8 mouse cellular contexts compared by ENCODE assay signal in the genomic region with DNA sequence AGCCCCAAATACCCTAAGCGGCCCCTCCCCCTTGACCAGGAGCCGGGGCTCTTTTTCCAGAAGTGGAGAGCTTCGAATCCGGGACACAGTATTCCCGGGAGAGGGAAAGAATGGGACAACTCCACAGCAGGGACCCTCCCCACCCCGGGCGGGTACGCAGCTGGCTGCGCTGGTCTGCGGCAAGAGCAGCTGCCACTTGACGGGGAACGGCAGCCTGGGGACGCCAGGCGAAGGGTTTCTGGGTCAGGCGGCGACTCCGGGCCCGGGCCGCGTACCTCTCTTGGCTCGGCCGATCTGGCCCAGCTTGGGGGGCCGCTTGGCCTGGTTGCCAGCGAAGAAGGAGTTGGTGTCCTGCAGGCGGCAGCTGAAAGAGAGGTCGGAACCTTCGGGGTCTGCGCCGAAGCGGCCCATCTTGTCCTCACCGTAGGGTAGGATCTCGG. TPM values are rescaled to one million over a fixed set of nuclear protein-coding genes. Genes with fewer than 3 reads are reported as not detected.
DNase-seq lines count a peak whose midpoint lies in the region; ATAC-seq and TF ChIP-seq lines count a peak whose summit lies in the region.

No protein-coding gene starts in this region.

- no peak overlapping the region for H3K27ac ChIP-seq in kidney, adult 2 months (ENCODE audit: insufficient read depth, low read depth, low read length)
- no peak overlapping the region for H3K27ac ChIP-seq in embryonic facial prominence, embryonic 14.5 days (replicated peaks; ENCODE audit: low read depth, low read length)
- H3K27ac ChIP-seq in intestine, postnatal 0 days (ENCODE audit: low read depth, low read length): no peak overlapping the region
- peak overlapping the region; percentile 97 for H3K27ac ChIP-seq in neural tube, embryonic 14.5 days (ENCODE audit: low read depth, low read length)

- peak overlapping the region; percentile 48 for H3K4me3 ChIP-seq in kidney, adult 2 months (ENCODE audit: insufficient read depth, low read depth, low read length)
- H3K4me3 ChIP-seq in E14TG2a.4 (replicated peaks; ENCODE audit: low read length): peak overlapping the region; percentile 89
- H3K4me3 ChIP-seq in embryonic facial prominence, embryonic 14.5 days (ENCODE audit: low read depth, low read length): peak overlapping the region; percentile 74
- H3K4me3 ChIP-seq in intestine, postnatal 0 days (ENCODE audit: low read depth, low read length): peak overlapping the region; percentile 66
- peak overlapping the region; percentile 78 for H3K4me3 ChIP-seq in neural tube, embryonic 14.5 days (ENCODE audit: low read depth, low read length)

- no peak for DNase-seq in kidney, adult 2 months
- no peak for DNase-seq in kidney, adult 18-20 months
- peak; percentile 28 for DNase-seq in embryonic facial prominence, embryonic 14.5 days (ENCODE audit: low spot score)
- DNase-seq in embryo, embryonic 10.5 days (ENCODE audit: low spot score): no peak
- DNase-seq in kidney, adult 8-10 months: no peak

- peak overlapping the region; percentile 75 for H3K9ac ChIP-seq in embryonic facial prominence, embryonic 14.5 days (ENCODE audit: low read depth, low read length)
- peak overlapping the region; percentile 42; the same call in 1 of the 2 replicates for H3K9ac ChIP-seq in intestine, postnatal 0 days (ENCODE audit: low read depth, low read length)
- peak overlapping the region; percentile 78 for H3K9ac ChIP-seq in neural tube, embryonic 14.5 days (replicated peaks; ENCODE audit: low read depth, low read length)

- H3K36me3 ChIP-seq in kidney, adult 2 months (ENCODE audit: control insufficient read depth, insufficient read depth, low read length): no peaks in the 10 kb centered on the region
- H3K36me3 ChIP-seq in E14TG2a.4 (ENCODE audit: insufficient read depth, low read length): peaks cover 28% of the 10 kb centered on the region
- no peaks in the 10 kb centered on the region for H3K36me3 ChIP-seq in embryonic facial prominence, embryonic 14.5 days (ENCODE audit: control insufficient read depth, insufficient read depth, low read length)
- 0 out of 2 replicates have a peak, but pooled peaks cover 4% of the 10 kb centered on the region for H3K36me3 ChIP-seq in intestine, postnatal 0 days (ENCODE audit: control insufficient read depth, insufficient read depth)
- no peaks in the 10 kb centered on the region for H3K36me3 ChIP-seq in neural tube, embryonic 14.5 days (ENCODE audit: control insufficient read depth, insufficient read depth, low read length)

- TF ChIP-seq POLR2A in kidney, adult 2 months (IDR thresholded peaks at IDR 0.05; ENCODE audit: low read depth, low read length): no peak

- WGBS in kidney, adult 2 months: 1% methylated on average over 32 of the region's 32 CpGs
- under 1% methylated on average over 19 of the region's 32 CpGs for WGBS in embryonic facial prominence, embryonic 14.5 days
- under 1% methylated on average over 25 of the region's 32 CpGs for WGBS in intestine, postnatal 0 days
- WGBS in neural tube, embryonic 14.5 days: 1% methylated on average over 32 of the region's 32 CpGs

- TF ChIP-seq CTCF in kidney, adult 2 months (conservative IDR thresholded peaks at IDR 0.05; ENCODE audit: insufficient read depth, insufficient read length, low read depth, low read length): no peak
- no peak for TF ChIP-seq CTCF in E14TG2a.4 (conservative IDR thresholded peaks at IDR 0.05; ENCODE audit: low read length)
- TF ChIP-seq CTCF in intestine, postnatal 0 days (IDR thresholded peaks at IDR 0.05; ENCODE audit: low read depth): no peak

- H3K27me3 ChIP-seq in kidney, adult 2 months (replicated peaks; ENCODE audit: control insufficient read depth, insufficient read depth, low read length): no peaks in the 10 kb centered on the region
- H3K27me3 ChIP-seq in E14TG2a.4 (ENCODE audit: insufficient read depth, low read length): peaks cover 58% of the 10 kb centered on the region
- peaks cover 31% of the 10 kb centered on the region for H3K27me3 ChIP-seq in embryonic facial prominence, embryonic 14.5 days (replicated peaks; ENCODE audit: control insufficient read depth, insufficient read depth, low read length)
- H3K27me3 ChIP-seq in intestine, postnatal 0 days (replicated peaks; ENCODE audit: control insufficient read depth, insufficient read depth, low read length): peaks cover 20% of the 10 kb centered on the region
- H3K27me3 ChIP-seq in neural tube, embryonic 14.5 days (ENCODE audit: control insufficient read depth, insufficient read depth, low read length): no peaks in the 10 kb centered on the region

- H3K9me3 ChIP-seq in E14TG2a.4 (ENCODE audit: low read length): no peaks in the 10 kb centered on the region
- H3K9me3 ChIP-seq in embryonic facial prominence, embryonic 14.5 days (ENCODE audit: control insufficient read depth, low read length): no peaks in the 10 kb centered on the region
- H3K9me3 ChIP-seq in intestine, postnatal 0 days (ENCODE audit: control insufficient read depth): no peaks in the 10 kb centered on the region
- no peaks in the 10 kb centered on the region for H3K9me3 ChIP-seq in neural tube, embryonic 14.5 days (ENCODE audit: control insufficient read depth, low read length)

- peak overlapping the region; percentile 99 for H3K4me2 ChIP-seq in embryonic facial prominence, embryonic 14.5 days (ENCODE audit: low read depth, low read length)
- peak overlapping the region; percentile 99 for H3K4me2 ChIP-seq in intestine, postnatal 0 days (replicated peaks; ENCODE audit: low read depth)
- peak overlapping the region; percentile 89 for H3K4me2 ChIP-seq in neural tube, embryonic 14.5 days (ENCODE audit: low read depth, low read length)

- 0 out of 2 replicates have a peak, but pooled peaks have one; percentile 1 for ATAC-seq in embryonic facial prominence, embryonic 14.5 days (ENCODE audit: low read depth)
- ATAC-seq in intestine, postnatal 0 days: no peak
- peak; percentile 18; the same call in 1 of the 2 replicates for ATAC-seq in neural tube, embryonic 14.5 days (ENCODE audit: low read depth)

- no peaks in the 10 kb centered on the region for H3K4me1 ChIP-seq in kidney, adult 2 months (ENCODE audit: control insufficient read depth, insufficient read depth, low read length)
- H3K4me1 ChIP-seq in E14TG2a.4 (replicated peaks; ENCODE audit: low read depth, low read length): peaks cover 33% of the 10 kb centered on the region
- peaks cover 20% of the 10 kb centered on the region for H3K4me1 ChIP-seq in embryonic facial prominence, embryonic 14.5 days (ENCODE audit: control insufficient read depth, insufficient read depth, low read length)
- peaks cover 7% of the 10 kb centered on the region for H3K4me1 ChIP-seq in intestine, postnatal 0 days (replicated peaks; ENCODE audit: control insufficient read depth, insufficient read depth, low read length)
- H3K4me1 ChIP-seq in neural tube, embryonic 14.5 days (ENCODE audit: control insufficient read depth, insufficient read depth, low read length): peaks cover 8% of the 10 kb centered on the region; the same call in 1 of the 2 replicates

RNA-seq across cellular contexts. Expression of gene Camk2n2, which starts 0.3 kb away (rescaled TPM):
- polyA plus RNA-seq in kidney, adult 2 months (2012; rRNA removed): 5.4 and 5.8 TPM in 2 replicates
- 2.1 and 3.0 TPM in 2 replicates for polyA plus RNA-seq in embryonic facial prominence, embryonic 14.5 days (2014; fragmentation: Nextera tagmentation; extraction: Ambion mirVana)
- polyA plus RNA-seq in intestine, postnatal 0 days (2015; fragmentation: Nextera tagmentation; extraction: Ambion mirVana): 1.0 and 2.0 TPM in 2 replicates
- polyA plus RNA-seq in neural tube, embryonic 14.5 days (2014; fragmentation: Nextera tagmentation; extraction: Ambion mirVana): 48.8 and 69.4 TPM in 2 replicates

RNA-seq across cellular contexts. Expression of gene Ece2, which starts 8.9 kb away (rescaled TPM):
- polyA plus RNA-seq in kidney, adult 2 months (2012; rRNA removed): 0.37 TPM in 1 of 2 replicates, not detected in the other
- polyA plus RNA-seq in embryonic facial prominence, embryonic 14.5 days (2014; fragmentation: Nextera tagmentation; extraction: Ambion mirVana): 3.3 and 5.0 TPM in 2 replicates
- 0.17 and 0.22 TPM in 2 replicates for polyA plus RNA-seq in intestine, postnatal 0 days (2015; fragmentation: Nextera tagmentation; extraction: Ambion mirVana)
- polyA plus RNA-seq in neural tube, embryonic 14.5 days (2014; fragmentation: Nextera tagmentation; extraction: Ambion mirVana): 14.2 and 16.4 TPM in 2 replicates

RNA-seq across cellular contexts. Expression of gene Alg3, which starts 9.2 kb away (rescaled TPM):
- polyA plus RNA-seq in kidney, adult 2 months (2012; rRNA removed): 21.8 and 23.2 TPM in 2 replicates
- polyA plus RNA-seq in embryonic facial prominence, embryonic 14.5 days (2014; fragmentation: Nextera tagmentation; extraction: Ambion mirVana): 40.2 and 40.6 TPM in 2 replicates
- 24.7 and 27.8 TPM in 2 replicates for polyA plus RNA-seq in intestine, postnatal 0 days (2015; fragmentation: Nextera tagmentation; extraction: Ambion mirVana)
- polyA plus RNA-seq in neural tube, embryonic 14.5 days (2014; fragmentation: Nextera tagmentation; extraction: Ambion mirVana): 43.7 and 44.6 TPM in 2 replicates

RNA-seq across cellular contexts. Expression of gene Gm49333, which starts 9.4 kb away (rescaled TPM):
- polyA plus RNA-seq in kidney, adult 2 months (2012; rRNA removed): 0.30 TPM in 1 of 2 replicates, not detected in the other
- 0.70 TPM in 1 of 2 replicates, not detected in the other for polyA plus RNA-seq in embryonic facial prominence, embryonic 14.5 days (2014; fragmentation: Nextera tagmentation; extraction: Ambion mirVana)
- 0.09 TPM in 1 of 2 replicates, not detected in the other for polyA plus RNA-seq in intestine, postnatal 0 days (2015; fragmentation: Nextera tagmentation; extraction: Ambion mirVana)
- polyA plus RNA-seq in neural tube, embryonic 14.5 days (2014; fragmentation: Nextera tagmentation; extraction: Ambion mirVana): not detected in 2 replicates

RNA-seq across cellular contexts. Expression of gene Eef1akmt4, which starts 9.4 kb away (rescaled TPM):
- polyA plus RNA-seq in kidney, adult 2 months (2012; rRNA removed): 16.4 and 18.1 TPM in 2 replicates
- polyA plus RNA-seq in embryonic facial prominence, embryonic 14.5 days (2014; fragmentation: Nextera tagmentation; extraction: Ambion mirVana): 33.1 and 36.3 TPM in 2 replicates
- 17.8 and 18.0 TPM in 2 replicates for polyA plus RNA-seq in intestine, postnatal 0 days (2015; fragmentation: Nextera tagmentation; extraction: Ambion mirVana)
- polyA plus RNA-seq in neural tube, embryonic 14.5 days (2014; fragmentation: Nextera tagmentation; extraction: Ambion mirVana): 9.9 and 10.5 TPM in 2 replicates
